Mouse (Mus musculus) gastrocnemius, postnatal 36 days (tissue): ENCODE measurements around the gene Igf2bp3. TPM values are rescaled to one million over a fixed set of nuclear protein-coding genes. Genes with fewer than 3 reads are reported as not detected.

Experiments
- DNase-seq, 2 experiments: peaks; one replicate each; pipeline ENCODE4 v3.0.0; 2022
- intact Hi-C: fragments of 180-260 bp; cut with DNase I; formaldehyde crosslinking; loops from one replicate; pipeline ENCODE4 v1.15.1; 2025
- total RNA-seq, 2 experiments: library from RNA; stranded (reverse); gene quantifications; 2 replicates each; pipeline ENCODE4 v1.2.3; 2021

Igf2bp3 gene
- total RNA-seq, 2 experiments from 2014 or later = 0.08 to 0.20 TPM

DNA sequence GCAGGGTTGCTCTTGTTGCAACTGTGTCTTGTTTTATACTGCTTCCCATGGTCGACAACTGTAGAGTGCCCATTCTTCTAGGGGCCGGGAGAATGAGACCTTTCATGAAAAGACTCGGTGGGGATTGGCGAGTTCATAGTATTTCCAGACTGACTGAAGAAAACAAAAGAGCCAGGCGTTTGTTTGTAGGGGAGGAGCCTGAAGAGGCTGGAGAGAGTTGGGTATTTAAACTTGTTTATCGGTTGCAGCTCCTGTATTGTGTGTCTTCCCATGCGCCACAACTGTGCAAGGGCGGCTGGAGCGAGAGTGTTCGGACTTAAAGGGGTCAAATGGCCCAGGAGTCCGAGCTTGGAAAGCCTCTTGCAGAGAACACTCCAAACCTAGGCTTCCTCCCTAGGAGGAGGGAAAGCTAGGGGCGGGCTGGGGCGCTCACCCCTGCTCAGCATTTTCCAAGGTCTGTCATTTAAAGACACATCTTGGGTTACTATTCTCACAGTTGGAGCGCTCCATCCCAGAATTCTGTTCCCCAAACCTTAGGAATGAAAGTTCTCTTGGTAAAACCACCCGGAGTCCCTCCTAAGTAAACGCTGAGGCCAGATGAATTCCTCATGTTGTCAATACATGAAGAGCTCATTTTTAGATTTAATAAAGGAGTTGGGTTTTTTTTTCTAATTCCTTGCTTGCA lies 5.3 kb upstream of the Igf2bp3 start:
- intact Hi-C loops = loop anchor here (5.0 kb wide), 2 partner anchors 1957 to 1967 kb away; no protein-coding TSS in a partner anchor
- no peak for DNase-seq

GRCm38 (mm10) chr6:49219001-49219560 lies 4.3 kb upstream of the Igf2bp3 start:
- intact Hi-C loops = loop anchor here (5.0 kb wide), 1 partner anchor 1958 kb away; no protein-coding TSS in a partner anchor
- no peak for DNase-seq

DNA sequence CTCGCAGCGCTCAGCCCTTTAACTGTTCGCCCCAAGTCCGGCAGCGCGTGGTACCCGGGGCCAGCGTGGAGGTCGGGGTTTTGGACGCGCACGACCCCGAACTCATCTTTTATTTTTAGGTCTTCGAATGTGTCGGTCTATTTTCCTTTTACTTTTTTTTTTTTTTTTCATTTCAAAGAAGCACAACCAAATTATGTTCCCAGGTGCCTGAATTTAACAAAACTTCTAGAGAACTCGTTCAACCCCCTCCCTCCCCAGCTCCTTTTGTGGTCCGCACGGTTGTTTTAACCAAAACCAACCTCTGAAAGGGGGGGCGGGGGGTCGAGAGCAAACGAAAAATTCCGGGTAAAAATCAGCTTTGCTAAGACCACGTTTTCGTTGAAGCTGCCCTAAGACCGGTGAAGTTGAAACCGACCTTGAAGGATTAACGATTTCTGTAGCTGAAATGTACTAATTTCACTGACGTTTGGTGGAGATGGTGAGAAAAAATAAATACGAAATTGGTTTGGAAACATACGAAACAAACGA lies 3.6 kb upstream of the Igf2bp3 start:
- peak in 1 of 2 experiments; percentile 26 for DNase-seq
- intact Hi-C loops = loop anchor here (5.0 kb wide), 1 partner anchor 1959 kb away; no protein-coding TSS in a partner anchor

DNA sequence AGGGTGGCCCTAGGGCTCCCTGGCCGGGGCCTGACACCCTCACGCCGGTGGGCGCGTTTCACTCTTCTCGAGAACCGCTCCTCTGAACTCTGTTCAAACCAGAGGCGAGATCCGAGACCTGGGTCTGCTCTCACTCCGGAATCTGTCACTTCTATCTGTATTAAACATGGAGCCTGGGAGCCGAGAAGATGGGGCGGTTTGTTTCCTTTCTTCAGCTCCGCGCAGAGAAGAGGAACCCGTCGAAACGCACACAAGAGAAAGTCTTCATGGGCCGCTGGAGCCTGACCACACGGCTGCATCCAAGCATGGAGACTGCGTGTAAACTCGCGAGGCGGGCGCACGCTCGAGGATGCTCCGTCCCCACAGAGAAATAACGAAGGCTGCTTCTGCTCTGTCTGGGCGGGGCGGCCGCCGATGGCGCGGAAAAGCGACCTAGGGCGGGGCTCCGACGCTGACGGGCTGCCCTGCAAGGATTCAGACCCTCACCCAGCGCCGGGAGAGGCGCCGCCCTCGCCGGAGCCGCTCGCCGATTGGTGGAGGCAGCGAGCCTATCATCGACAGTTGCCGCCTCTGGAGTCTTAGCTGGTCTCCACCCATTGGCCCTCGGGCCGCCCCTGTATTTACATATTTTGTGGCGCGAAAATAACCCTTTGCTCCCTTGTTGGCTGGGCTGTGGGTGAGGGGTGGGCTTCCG lies 3.0 kb upstream of the Igf2bp3 start:
- intact Hi-C loops = loop anchor here (5.0 kb wide), 1 partner anchor 1960 kb away; no protein-coding TSS in a partner anchor
- DNase-seq = peak in 1 of 2 experiments; percentile 64

GRCm38 (mm10) chr6:49216811-49217542 lies 2.2 kb upstream of the Igf2bp3 start:
- no peak for DNase-seq
- intact Hi-C loops = loop anchor here (5.0 kb wide), 1 partner anchor 1960 kb away; no protein-coding TSS in a partner anchor

DNA sequence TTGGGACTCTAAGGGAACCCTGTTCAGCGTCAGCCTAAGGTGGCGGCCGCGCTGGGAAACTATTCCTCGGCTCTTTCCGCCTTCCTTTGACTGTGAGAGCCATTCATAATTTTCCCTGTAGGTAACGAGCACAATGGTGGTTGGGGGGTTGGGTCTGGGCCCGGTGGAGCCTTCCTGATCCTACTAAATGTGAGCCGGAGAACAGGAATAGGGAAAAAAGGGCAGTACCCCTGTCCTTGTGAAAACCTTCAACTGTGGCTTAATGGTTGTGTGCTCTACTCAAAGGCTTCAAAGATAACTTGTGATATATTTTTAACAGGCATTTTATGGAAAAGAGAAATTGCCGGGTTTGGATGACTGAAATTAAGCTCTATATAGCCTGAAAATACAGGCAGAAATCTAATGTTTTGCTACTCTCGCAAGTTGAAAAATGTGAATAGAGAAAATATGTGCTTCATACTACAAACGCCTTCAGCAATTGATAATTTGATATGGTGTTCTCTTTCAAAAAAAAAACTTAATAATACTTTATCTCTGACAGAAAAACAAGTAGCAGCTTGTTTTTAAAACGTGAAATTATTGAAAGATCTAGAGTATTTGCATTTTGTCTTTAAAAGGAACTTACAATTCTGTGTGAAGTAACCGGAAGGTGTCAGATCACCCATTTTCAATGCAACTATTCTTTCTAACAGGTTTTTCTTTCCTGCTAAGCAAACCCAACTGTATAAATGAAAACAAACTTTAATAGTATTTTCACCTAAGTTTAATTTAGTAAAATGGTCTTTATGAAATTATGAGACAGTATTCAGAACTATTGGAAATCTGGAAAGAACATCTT lies 1.2 kb upstream of the Igf2bp3 start:
- intact Hi-C loops = loop anchor here (5.0 kb wide), 1 partner anchor 1961 kb away; no protein-coding TSS in a partner anchor
- no peak for DNase-seq

DNA sequence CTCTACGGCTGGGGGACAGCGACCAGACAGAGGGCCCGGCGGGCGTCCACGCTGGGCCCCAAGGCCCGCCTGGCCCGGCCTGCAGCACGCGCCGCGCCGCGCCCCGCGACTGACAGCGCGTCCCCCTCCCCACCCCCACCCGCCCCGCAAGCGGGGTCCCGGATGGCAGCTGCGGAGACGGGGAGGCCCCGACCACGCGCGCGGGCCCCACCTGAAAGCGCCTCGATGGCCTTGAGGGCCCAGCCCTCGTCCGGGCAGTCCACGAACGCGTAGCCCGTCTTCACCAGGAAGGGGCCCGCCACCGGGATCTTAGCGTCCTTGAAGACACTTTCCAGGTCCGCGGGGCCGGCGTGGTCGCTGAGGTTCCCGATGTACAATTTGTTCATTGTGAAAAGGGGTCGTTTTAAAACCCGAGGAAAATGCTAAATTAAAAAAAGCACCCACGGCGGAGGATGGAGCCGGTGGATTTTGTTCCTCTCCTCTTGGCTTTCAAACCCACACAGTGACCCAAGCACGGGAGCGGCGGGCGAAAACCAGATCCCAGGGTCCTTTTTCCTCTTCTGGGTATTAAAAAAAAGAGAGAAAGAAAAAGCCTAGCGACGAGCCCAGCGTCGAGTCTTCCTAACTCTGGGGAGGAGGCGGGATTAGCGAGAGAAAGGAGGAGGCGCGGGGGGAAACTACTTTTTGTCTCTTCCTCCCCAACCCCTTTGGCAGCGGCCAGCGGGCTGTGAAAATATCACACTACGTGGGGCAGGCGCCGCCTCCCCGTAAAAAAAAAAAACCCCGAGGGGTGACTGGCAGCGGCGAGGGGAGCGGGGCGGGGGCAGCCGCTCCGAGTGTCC lies 450 bp downstream of the Igf2bp3 start:
- peak in 1 of 2 experiments; percentile 35 for DNase-seq
- intact Hi-C loops = no loop called here

- intact Hi-C loops = no loop called here
- DNase-seq = peak in 1 of 2 experiments; percentile 30
Observed at GRCm38 (mm10) chr6:49213581-49214085, 1.1 kb downstream of the Igf2bp3 start.

DNA sequence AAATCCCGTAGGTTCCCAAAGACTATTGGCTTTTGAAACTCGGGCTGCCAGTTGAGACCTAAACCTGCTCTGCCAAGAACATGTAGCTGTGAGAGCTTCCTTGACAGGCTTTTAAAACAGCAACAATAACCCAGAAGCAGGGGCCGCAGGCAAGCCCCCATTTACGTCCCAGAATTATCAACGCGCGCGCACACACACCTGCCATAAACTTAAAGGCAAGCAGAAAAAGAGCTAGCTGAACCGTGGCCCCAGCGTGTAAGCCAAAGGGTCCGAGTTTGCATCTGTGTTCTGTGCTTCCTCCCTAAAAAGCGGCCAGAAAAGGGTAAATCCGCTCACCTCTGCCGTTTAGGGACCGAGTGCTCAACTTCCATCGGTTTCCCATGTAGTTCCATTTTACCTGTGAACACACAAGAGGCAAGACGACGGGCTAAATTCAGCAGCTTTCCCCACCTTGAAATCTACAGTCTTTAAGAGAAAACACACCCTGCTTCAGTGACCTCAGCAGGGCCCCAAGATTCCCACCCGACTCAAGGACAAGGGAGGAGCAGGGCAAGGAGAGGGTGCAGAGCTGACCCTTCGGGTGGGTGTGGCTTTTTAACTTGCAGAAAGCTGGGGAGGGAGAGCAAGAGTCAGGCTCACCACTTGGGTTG lies 1.7 kb downstream of the Igf2bp3 start:
- intact Hi-C loops = no loop called here
- no peak for DNase-seq

- intact Hi-C loops = no loop called here
Observed at GRCm38 (mm10) chr6:49212141-49212540, 2.6 kb downstream of the Igf2bp3 start.

DNA sequence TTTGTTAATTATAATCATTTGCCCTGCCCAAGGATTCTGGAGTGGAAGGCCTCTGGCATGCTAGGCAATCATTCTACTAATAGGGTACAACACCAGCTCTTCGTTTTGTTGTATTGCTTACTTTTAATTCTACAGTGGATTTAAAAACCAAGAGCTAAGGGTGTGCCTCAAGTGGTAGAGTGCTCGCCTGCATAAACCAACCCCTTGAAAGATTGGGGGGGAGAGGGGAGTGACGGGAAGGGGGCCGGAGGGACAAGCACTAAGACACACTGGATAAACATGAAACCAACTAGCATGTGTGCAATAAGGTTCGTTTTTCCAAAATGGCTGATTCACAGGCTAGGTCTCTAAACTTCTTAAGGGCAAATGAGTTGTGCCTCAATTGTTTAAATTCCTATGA lies 3.2 kb downstream of the Igf2bp3 start:
- DNase-seq = no peak
- intact Hi-C loops = no loop called here

More at GRCm38 (mm10) chr6:49212141-49212540, 2.6 kb downstream of the Igf2bp3 start:
- DNase-seq = no peak

GRCm38 (mm10) chr6:49209881-49210854 lies 4.6 kb downstream of the Igf2bp3 start:
- intact Hi-C loops = no loop called here
- no peak for DNase-seq

DNA sequence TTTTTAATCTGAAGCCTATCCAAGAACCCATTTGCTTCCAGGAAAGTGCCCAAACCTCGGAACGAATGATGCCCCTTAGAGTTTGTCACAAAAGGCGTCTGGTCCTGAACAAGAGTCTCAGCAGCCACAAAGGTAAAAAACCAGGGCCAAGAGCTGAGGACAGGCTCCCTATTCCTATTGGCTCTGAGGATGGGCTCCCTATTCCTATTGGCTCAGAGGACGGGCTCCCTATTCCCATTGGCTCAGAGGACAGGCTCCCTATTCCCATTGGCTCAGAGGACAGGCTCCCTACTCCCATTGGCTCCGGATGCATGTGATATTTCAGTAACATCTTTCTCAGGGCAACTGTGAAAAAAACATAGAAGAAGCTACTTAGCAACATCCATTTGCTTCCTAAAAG lies 5.8 kb downstream of the Igf2bp3 start:
- intact Hi-C loops = no loop called here

DNA sequence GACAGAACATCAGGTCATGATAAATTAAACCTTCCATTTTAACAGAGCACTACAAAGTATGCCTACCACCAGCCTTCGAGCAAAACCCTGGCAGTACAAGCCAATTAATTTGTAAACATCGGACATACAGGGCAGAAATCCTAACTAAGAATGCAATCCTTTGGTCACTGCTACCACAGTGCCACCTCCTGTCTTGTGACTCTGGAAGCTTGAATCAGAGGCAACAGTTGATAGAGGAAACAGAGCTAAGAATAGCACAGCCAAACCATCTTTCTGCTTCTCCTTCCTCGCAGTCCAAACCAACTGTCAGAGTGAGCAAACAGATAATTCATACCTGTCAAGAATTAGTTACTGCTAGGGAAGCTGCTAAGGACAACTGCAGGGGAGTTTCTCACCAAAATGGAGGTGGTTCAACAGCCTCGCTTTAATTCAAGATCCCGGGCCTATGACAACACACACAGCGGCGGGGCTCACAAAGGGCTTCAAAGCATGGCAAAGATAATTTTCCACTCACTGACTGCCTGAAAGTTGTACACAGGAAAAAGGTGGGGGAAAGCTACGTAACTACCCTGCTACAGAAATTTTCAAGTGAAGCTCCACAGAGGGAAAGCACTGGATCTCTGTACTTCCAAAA lies 6.3 kb downstream of the Igf2bp3 start:
- DNase-seq = no peak
- intact Hi-C loops = no loop called here

More for the DNA sequence above, 5.8 kb downstream of the Igf2bp3 start:
- DNase-seq = no peak

GRCm38 (mm10) chr6:49206416-49206815 lies 8.3 kb downstream of the Igf2bp3 start:
- intact Hi-C loops = loop anchor here (2.0 kb wide), 1 partner anchor 148 kb away; no protein-coding TSS in a partner anchor
- no peak for DNase-seq

- no peak for DNase-seq
- intact Hi-C loops = no loop called here
Observed at GRCm38 (mm10) chr6:49195188-49195587, 19.6 kb downstream of the Igf2bp3 start.
